Mouse (Mus musculus) Muller cell, postnatal 12 days (primary cell): Measurements from ENCODE around the gene Rap1gap2.
A peak's percentile ranks its signal among the peaks of the same experiment; 100 is the strongest.

Experiments used
- DNase-seq: peaks from one replicate; pipeline ENCODE4 v3.0.0-alpha.2; 2015; ENCODE audit errors: inconsistent ontology term

Rap1gap2 gene

GRCm38 (mm10) chr11:74462651-74463050 lies 148.1 kb downstream of the Rap1gap2 start:
- no peak for DNase-seq

- DNase-seq = no peak
Observed at GRCm38 (mm10) chr11:74459651-74460050, 151.1 kb downstream of the Rap1gap2 start.

- no peak for DNase-seq
Observed at GRCm38 (mm10) chr11:74458400-74458799, 152.3 kb downstream of the Rap1gap2 start.

GRCm38 (mm10) chr11:74457194-74457593 lies 153.5 kb downstream of the Rap1gap2 start:
- DNase-seq = no peak

- peak; percentile 16 for DNase-seq
Observed at GRCm38 (mm10) chr11:74448556-74448955, 162.2 kb downstream of the Rap1gap2 start.

- peak; percentile 86 for DNase-seq
Observed at GRCm38 (mm10) chr11:74447991-74448403, 162.7 kb downstream of the Rap1gap2 start.

GRCm38 (mm10) chr11:74445591-74445990 lies 165.1 kb downstream of the Rap1gap2 start:
- DNase-seq = no peak

GRCm38 (mm10) chr11:74443924-74444256 lies 166.8 kb downstream of the Rap1gap2 start:
- no peak for DNase-seq

- no peak for DNase-seq
Observed at GRCm38 (mm10) chr11:74443147-74443923, 167.4 kb downstream of the Rap1gap2 start.

GRCm38 (mm10) chr11:74442396-74442795 lies 168.3 kb downstream of the Rap1gap2 start:
- DNase-seq = no peak

- no peak for DNase-seq
Observed at GRCm38 (mm10) chr11:74440112-74440511, 170.6 kb downstream of the Rap1gap2 start.

GRCm38 (mm10) chr11:74439202-74439601 lies 171.5 kb downstream of the Rap1gap2 start:
- peak; percentile 47 for DNase-seq

GRCm38 (mm10) chr11:74438249-74438648 lies 172.5 kb downstream of the Rap1gap2 start:
- no peak for DNase-seq

GRCm38 (mm10) chr11:74435366-74435765 lies 175.3 kb downstream of the Rap1gap2 start:
- DNase-seq = no peak

GRCm38 (mm10) chr11:74433000-74433399 lies 177.7 kb downstream of the Rap1gap2 start:
- no peak for DNase-seq

- DNase-seq = no peak
Observed at GRCm38 (mm10) chr11:74429798-74430529, 180.8 kb downstream of the Rap1gap2 start.

GRCm38 (mm10) chr11:74426306-74426705 lies 184.4 kb downstream of the Rap1gap2 start:
- DNase-seq = no peak

- no peak for DNase-seq
Observed at GRCm38 (mm10) chr11:74422019-74422418, 188.7 kb downstream of the Rap1gap2 start.

GRCm38 (mm10) chr11:74421151-74421550 lies 189.6 kb downstream of the Rap1gap2 start:
- DNase-seq = no peak

GRCm38 (mm10) chr11:74419601-74420000 lies 191.1 kb downstream of the Rap1gap2 start:
- DNase-seq = no peak

- DNase-seq = no peak
Observed at GRCm38 (mm10) chr11:74415736-74416135, 195.0 kb downstream of the Rap1gap2 start.

- DNase-seq = no peak
Observed at GRCm38 (mm10) chr11:74414112-74414511, 196.6 kb downstream of the Rap1gap2 start.

GRCm38 (mm10) chr11:74413449-74413972 lies 197.2 kb downstream of the Rap1gap2 start:
- no peak for DNase-seq
